Mouse (Mus musculus) forebrain, embryonic 14.5 days (tissue): ENCODE data around the gene Ndufa7. TPM values are rescaled to one million over a fixed set of nuclear protein-coding genes. Genes with fewer than 3 reads are reported as not detected.

Experiments
- ATAC-seq: fragments of 200-750 bp; cut with Nextera tagmentation; 2 replicates; pipeline ENCODE4 v1.8.0; 2017; ENCODE audit warnings: mild to moderate bottlenecking, moderate library complexity
- DNase-seq: peaks from one replicate; pipeline ENCODE4 v3.0.0-alpha.2; 2015; ENCODE audit warnings: low spot score
- H3K27ac ChIP-seq: fragments of 300-500 bp; sonication (generic); 2 replicates; pipeline ENCODE4 v1.5.1; 2014; ENCODE audit warnings: low read depth, mild to moderate bottlenecking, control low read depth, low read length, moderate library complexity
- H3K27me3 ChIP-seq: fragments of 300-500 bp; sonication (generic); replicated peaks from 2 replicates; pipeline ENCODE4 v1.6.1; 2014; ENCODE audit warnings: low read length, control low read depth, mixed read lengths; ENCODE audit not compliant: control insufficient read depth, insufficient read depth
- H3K36me3 ChIP-seq: fragments of 300-500 bp; sonication (generic); 2 replicates; pipeline ENCODE4 v1.6.1; 2014; ENCODE audit warnings: low read length, control low read depth; ENCODE audit not compliant: control insufficient read depth, insufficient read depth
- H3K4me1 ChIP-seq: fragments of 300-500 bp; sonication (generic); 2 replicates; pipeline ENCODE4 v1.6.1; 2014; ENCODE audit warnings: antibody characterized with exemption, low read length, control low read depth; ENCODE audit not compliant: control insufficient read depth, insufficient read depth
- H3K4me2 ChIP-seq: fragments of 300-500 bp; sonication (generic); 2 replicates; pipeline ENCODE4 v1.6.1; 2014; ENCODE audit warnings: mild to moderate bottlenecking, control low read depth, low read length
- H3K4me3 ChIP-seq: fragments of 300-500 bp; sonication (generic); 2 replicates; pipeline ENCODE4 v1.5.1; 2014; ENCODE audit warnings: low read depth, low read length, control low read depth
- H3K9ac ChIP-seq: fragments of 300-500 bp; sonication (generic); 2 replicates; pipeline ENCODE4 v1.6.1; 2014; ENCODE audit warnings: mild to moderate bottlenecking, low read length, control low read depth, moderate library complexity
- H3K9me3 ChIP-seq: fragments of 300-500 bp; sonication (generic); replicated peaks from 2 replicates; pipeline ENCODE4 v1.6.1; 2016; ENCODE audit warnings: low read length, control low read depth, mixed read lengths; ENCODE audit not compliant: control insufficient read depth
- WGBS: fragments of 180-500 bp; shearing (Covaris S2); extraction: QIAGEN DNeasy Blood & Tissue Kit; methylation state at CpG from one replicate; pipeline ENCODE4 v1.1.7; 2014; 5-methylcytosine and 5-hydroxymethylcytosine counted together
- polyA plus RNA-seq: library from polyadenylated mRNA; unstranded; fragments of >200 nt; fragmentation: Nextera tagmentation; extraction: Ambion mirVana; gene quantifications from 2 replicates; pipeline ENCODE4 v1.2.1, GENCODE M21; 2014

Ndufa7 gene
- polyA plus RNA-seq, 1 experiment from 2014 or later = 608 TPM

GRCm38 (mm10) chr17:33783408-33783807 is 41.0 kb upstream of the Ndufa7 start:
- Histone ChIP-seq H3K9ac (no peak overlapping the region), H3K9me3 (no peaks in the 10 kb centered on the region), H3K27me3 (no peaks in the 10 kb centered on the region), H3K4me1 (peaks cover 12% of the 10 kb centered on the region; the same call in 1 of the 2 replicates), H3K36me3 (no peaks in the 10 kb centered on the region), H3K4me3 (no peak overlapping the region), H3K4me2 (no peak overlapping the region), H3K27ac (no peak overlapping the region)
- DNase-seq (peak; percentile 10), ATAC-seq (no peak)

DNA sequence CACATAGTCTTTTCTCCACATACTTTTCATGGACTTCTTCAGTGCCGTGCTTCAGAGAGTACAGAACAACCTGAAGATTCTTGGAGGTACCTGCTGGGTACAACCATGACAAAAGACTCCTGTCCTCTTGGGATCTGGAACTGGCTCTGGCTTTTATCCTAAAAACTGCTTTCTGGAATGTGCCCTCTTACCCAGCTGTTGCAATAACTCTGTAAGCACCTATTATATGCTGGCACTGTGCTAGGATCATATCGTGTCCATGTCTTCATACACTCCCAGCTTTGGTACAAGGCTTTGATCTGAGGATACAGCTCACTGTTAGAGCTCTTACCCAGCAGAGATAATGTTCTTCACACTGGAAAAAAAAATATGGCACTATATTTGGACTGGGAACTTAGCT is 39.4 kb upstream of the Ndufa7 start:
- Histone ChIP-seq H3K27ac (no peak overlapping the region), H3K4me2 (no peak overlapping the region), H3K9ac (no peak overlapping the region), H3K4me1 (peaks cover 5% of the 10 kb centered on the region; the same call in 1 of the 2 replicates), H3K36me3 (no peaks in the 10 kb centered on the region), H3K27me3 (no peaks in the 10 kb centered on the region), H3K9me3 (no peaks in the 10 kb centered on the region), H3K4me3 (no peak overlapping the region)
- no peak for ATAC-seq
- 92% methylated on average over 2 of the region's 2 CpGs for WGBS
- DNase-seq = no peak

DNA sequence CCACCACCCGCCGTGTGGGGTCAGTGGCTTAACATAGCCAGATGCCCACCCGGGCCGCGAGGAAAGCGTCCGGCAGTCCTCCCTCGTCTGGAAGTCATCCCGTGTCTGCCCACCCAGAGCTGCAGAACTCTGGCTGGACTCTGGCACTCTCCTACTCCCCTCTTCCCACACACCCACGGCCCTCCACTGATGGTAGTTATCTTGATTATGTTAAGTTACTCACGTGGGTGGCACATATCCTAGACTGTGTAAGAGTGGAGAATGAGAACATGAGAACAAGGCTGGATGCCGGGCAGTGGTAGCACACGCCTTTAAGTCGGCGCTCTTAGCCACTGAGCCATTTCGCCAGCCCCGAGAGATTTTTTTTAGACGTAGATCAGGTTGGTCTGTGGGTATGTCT is 38.0 kb upstream of the Ndufa7 start:
- H3K36me3 ChIP-seq = no peaks in the 10 kb centered on the region
- peaks cover under 1% of the 10 kb centered on the region; the same call in 1 of the 2 replicates for H3K4me1 ChIP-seq
- H3K9ac ChIP-seq = no peak overlapping the region
- no peak overlapping the region for H3K4me3 ChIP-seq
- no peak overlapping the region for H3K27ac ChIP-seq
- no peak overlapping the region for H3K4me2 ChIP-seq
- no peaks in the 10 kb centered on the region for H3K27me3 ChIP-seq
- H3K9me3 ChIP-seq = no peaks in the 10 kb centered on the region
- DNase-seq (no peak), ATAC-seq (no peak)
- WGBS = 87% methylated on average over 18 of the region's 18 CpGs

GRCm38 (mm10) chr17:33788732-33789131 is 35.6 kb upstream of the Ndufa7 start:
- Histone ChIP-seq H3K4me1 (no peaks in the 10 kb centered on the region), H3K27me3 (no peaks in the 10 kb centered on the region), H3K4me3 (no peak overlapping the region), H3K9ac (no peak overlapping the region), H3K36me3 (no peaks in the 10 kb centered on the region), H3K9me3 (no peaks in the 10 kb centered on the region), H3K27ac (no peak overlapping the region), H3K4me2 (no peak overlapping the region)
- no peak for DNase-seq
- no peak for ATAC-seq
- 86% methylated on average over 4 of the region's 4 CpGs for WGBS

GRCm38 (mm10) chr17:33798306-33798705 is 26.1 kb upstream of the Ndufa7 start:
- no peaks in the 10 kb centered on the region for H3K36me3 ChIP-seq
- no peaks in the 10 kb centered on the region for H3K27me3 ChIP-seq
- H3K27ac ChIP-seq = no peak overlapping the region
- H3K4me2 ChIP-seq = no peak overlapping the region
- 43% methylated on average over 3 of the region's 3 CpGs for WGBS
- H3K4me1 ChIP-seq = no peaks in the 10 kb centered on the region
- DNase-seq (no peak), ATAC-seq (no peak)
- no peaks in the 10 kb centered on the region for H3K9me3 ChIP-seq
- no peak overlapping the region for H3K9ac ChIP-seq
- H3K4me3 ChIP-seq = no peak overlapping the region

- DNase-seq (no peak), ATAC-seq (no peak)
- H3K27ac ChIP-seq = no peak overlapping the region
- 69% methylated on average over 1 of the region's 1 CpGs for WGBS
- H3K9ac ChIP-seq = no peak overlapping the region
- H3K36me3 ChIP-seq = no peaks in the 10 kb centered on the region
- no peaks in the 10 kb centered on the region for H3K9me3 ChIP-seq
- no peak overlapping the region for H3K4me3 ChIP-seq
- no peaks in the 10 kb centered on the region for H3K4me1 ChIP-seq
- no peaks in the 10 kb centered on the region for H3K27me3 ChIP-seq
- H3K4me2 ChIP-seq = no peak overlapping the region
These were observed 25.1 kb upstream of the Ndufa7 start for GRCm38 (mm10) chr17:33799277-33799676.

- WGBS = 4% methylated on average over 2 of the region's 2 CpGs
- Histone ChIP-seq H3K27ac (no peak overlapping the region), H3K4me3 (no peak overlapping the region), H3K36me3 (no peaks in the 10 kb centered on the region), H3K4me1 (no peaks in the 10 kb centered on the region), H3K9ac (no peak overlapping the region), H3K4me2 (no peak overlapping the region), H3K27me3 (no peaks in the 10 kb centered on the region), H3K9me3 (no peaks in the 10 kb centered on the region)
- ATAC-seq (no peak), DNase-seq (peak; percentile 61)
These were observed 22.2 kb upstream of the Ndufa7 start for GRCm38 (mm10) chr17:33802221-33802620.

- ATAC-seq (no peak), DNase-seq (no peak)
- no peaks in the 10 kb centered on the region for H3K36me3 ChIP-seq
- no peak overlapping the region for H3K27ac ChIP-seq
- no peaks in the 10 kb centered on the region for H3K4me1 ChIP-seq
- no peak overlapping the region for H3K4me3 ChIP-seq
- no peaks in the 10 kb centered on the region for H3K27me3 ChIP-seq
- no peak overlapping the region for H3K9ac ChIP-seq
- 48% methylated on average over 4 of the region's 4 CpGs for WGBS
- no peak overlapping the region for H3K4me2 ChIP-seq
- no peaks in the 10 kb centered on the region for H3K9me3 ChIP-seq
These were observed 20.2 kb upstream of the Ndufa7 start for GRCm38 (mm10) chr17:33804205-33804604.

GRCm38 (mm10) chr17:33804745-33805144 is 19.6 kb upstream of the Ndufa7 start:
- WGBS = 38% methylated on average over 1 of the region's 1 CpGs

More at GRCm38 (mm10) chr17:33804745-33805144, 19.6 kb upstream of the Ndufa7 start:
- no peaks in the 10 kb centered on the region for H3K4me1 ChIP-seq
- H3K36me3 ChIP-seq = no peaks in the 10 kb centered on the region
- H3K9me3 ChIP-seq = no peaks in the 10 kb centered on the region
- ATAC-seq (no peak), DNase-seq (no peak)
- no peak overlapping the region for H3K9ac ChIP-seq
- no peaks in the 10 kb centered on the region for H3K27me3 ChIP-seq
- H3K27ac ChIP-seq = no peak overlapping the region
- H3K4me2 ChIP-seq = no peak overlapping the region
- no peak overlapping the region for H3K4me3 ChIP-seq
